Mouse (Mus musculus) right cerebral cortex, adult 18-20 months (tissue): Measurements from ENCODE around the gene Ajm1.
A peak's percentile ranks its signal among the peaks of the same experiment; 100 is the strongest.

Experiments
- DNase-seq: peaks from one replicate; pipeline ENCODE4 v3.0.0; 2022; ENCODE audit warnings: mixed read lengths

Ajm1 gene

GRCm38 (mm10) chr2:25583120-25583481, 1.5 kb upstream of the Ajm1 start:
- DNase-seq, result peak; percentile 39

- DNase-seq, result peak; percentile 90
Observed at GRCm38 (mm10) chr2:25582466-25583119, 1.0 kb upstream of the Ajm1 start.

GRCm38 (mm10) chr2:25581901-25582301, 344 bp upstream of the Ajm1 start:
- peak; percentile 38 for DNase-seq

GRCm38 (mm10) chr2:25580621-25581101, 896 bp downstream of the Ajm1 start:
- DNase-seq, result peak; percentile 47

- DNase-seq, result peak; percentile 65
Observed at GRCm38 (mm10) chr2:25579737-25580460, 1.7 kb downstream of the Ajm1 start.

- no peak for DNase-seq
Observed at GRCm38 (mm10) chr2:25578796-25579736, 2.5 kb downstream of the Ajm1 start.

GRCm38 (mm10) chr2:25577951-25578795, 3.4 kb downstream of the Ajm1 start:
- DNase-seq, result no peak

GRCm38 (mm10) chr2:25576965-25577891, 4.3 kb downstream of the Ajm1 start:
- DNase-seq, result peak; percentile 56

- peak; percentile 69 for DNase-seq
Observed at GRCm38 (mm10) chr2:25576028-25576850, 5.3 kb downstream of the Ajm1 start.

GRCm38 (mm10) chr2:25575432-25576027, 6.0 kb downstream of the Ajm1 start:
- DNase-seq, result no peak

- DNase-seq, result peak; percentile 97
Observed at GRCm38 (mm10) chr2:25574579-25575431, 6.8 kb downstream of the Ajm1 start, which contains the start of the genes Mamdc4 and Phpt1. Mamdc4 (minus strand) TSS chr2:25574845. Phpt1 (minus strand) TSS chr2:25575224.

GRCm38 (mm10) chr2:25574136-25574535, 7.4 kb downstream of the Ajm1 start:
- no peak for DNase-seq

GRCm38 (mm10) chr2:25573068-25573467, 8.5 kb downstream of the Ajm1 start:
- DNase-seq, result no peak

- no peak for DNase-seq
Observed at GRCm38 (mm10) chr2:25571221-25571620, 10.3 kb downstream of the Ajm1 start.

- no peak for DNase-seq
Observed at GRCm38 (mm10) chr2:25569323-25569722, 12.2 kb downstream of the Ajm1 start.

GRCm38 (mm10) chr2:25568473-25569019, 13.0 kb downstream of the Ajm1 start:
- DNase-seq, result no peak

GRCm38 (mm10) chr2:25566558-25566957, 15.0 kb downstream of the Ajm1 start:
- DNase-seq, result no peak

GRCm38 (mm10) chr2:25565741-25566140, 15.8 kb downstream of the Ajm1 start:
- no peak for DNase-seq
